Mouse (Mus musculus) embryonic facial prominence, embryonic 14.5 days (tissue): ENCODE results near the gene Olfr507. TPM values are rescaled to one million over a fixed set of nuclear protein-coding genes. Genes with fewer than 3 reads are reported as not detected.
"Not testable (repeated sequence)": the region's sequence is repeated elsewhere in the genome, so short reads cannot be mapped to it uniquely, and the experiment has no call there.

ENCODE experiments used
- ATAC-seq: fragments of 200-750 bp; cut with Nextera tagmentation; 2 replicates; pipeline ENCODE4 v1.8.0; 2017; ENCODE audit warnings: low read depth, moderate number of reproducible peaks, moderate TSS enrichment
- DNase-seq: peaks from one replicate; pipeline ENCODE4 v3.0.0-alpha.2; 2015; ENCODE audit warnings: low spot score
- H3K27ac ChIP-seq: fragments of 300-500 bp; sonication (generic); replicated peaks from 2 replicates; pipeline ENCODE4 v1.5.1; 2014; ENCODE audit warnings: low read depth, mild to moderate bottlenecking, low read length, moderate library complexity
- H3K27me3 ChIP-seq: fragments of 300-500 bp; sonication (generic); replicated peaks from 2 replicates; pipeline ENCODE4 v1.6.1; 2014; ENCODE audit warnings: low read length; ENCODE audit not compliant: control insufficient read depth, insufficient read depth
- H3K36me3 ChIP-seq: fragments of 300-500 bp; sonication (generic); 2 replicates; pipeline ENCODE4 v1.6.1; 2014; ENCODE audit warnings: low read length, mixed read lengths; ENCODE audit not compliant: control insufficient read depth, insufficient read depth
- H3K4me1 ChIP-seq: fragments of 300-500 bp; sonication (generic); 2 replicates; pipeline ENCODE4 v1.6.1; 2014; ENCODE audit warnings: antibody characterized with exemption, low read length; ENCODE audit not compliant: control insufficient read depth, insufficient read depth
- H3K4me2 ChIP-seq: fragments of 300-500 bp; sonication (generic); 2 replicates; pipeline ENCODE4 v1.6.1; 2014; ENCODE audit warnings: low read depth, mild to moderate bottlenecking, low read length, moderate library complexity, mixed read lengths
- H3K4me3 ChIP-seq: fragments of 300-500 bp; sonication (generic); 2 replicates; pipeline ENCODE4 v1.5.1; 2014; ENCODE audit warnings: low read depth, mild to moderate bottlenecking, low read length
- H3K9ac ChIP-seq: fragments of 300-500 bp; sonication (generic); 2 replicates; pipeline ENCODE4 v1.6.1; 2014; ENCODE audit warnings: low read depth, mild to moderate bottlenecking, low read length, moderate library complexity, mixed read lengths
- H3K9me3 ChIP-seq: fragments of 300-500 bp; sonication (generic); 2 replicates; pipeline ENCODE4 v1.6.1; 2016; ENCODE audit warnings: low read length; ENCODE audit not compliant: control insufficient read depth
- WGBS: fragments of 180-500 bp; shearing (Covaris S2); extraction: QIAGEN DNeasy Blood & Tissue Kit; methylation state at CpG from one replicate; pipeline ENCODE4 v1.1.7; 2014; 5-methylcytosine and 5-hydroxymethylcytosine counted together
- polyA plus RNA-seq: library from polyadenylated mRNA; unstranded; fragments of >200 nt; fragmentation: Nextera tagmentation; extraction: Ambion mirVana; gene quantifications from 2 replicates; pipeline ENCODE4 v1.2.1, GENCODE M21; 2014

Olfr507 gene
- not detected in 2 replicates for polyA plus RNA-seq

DNA sequence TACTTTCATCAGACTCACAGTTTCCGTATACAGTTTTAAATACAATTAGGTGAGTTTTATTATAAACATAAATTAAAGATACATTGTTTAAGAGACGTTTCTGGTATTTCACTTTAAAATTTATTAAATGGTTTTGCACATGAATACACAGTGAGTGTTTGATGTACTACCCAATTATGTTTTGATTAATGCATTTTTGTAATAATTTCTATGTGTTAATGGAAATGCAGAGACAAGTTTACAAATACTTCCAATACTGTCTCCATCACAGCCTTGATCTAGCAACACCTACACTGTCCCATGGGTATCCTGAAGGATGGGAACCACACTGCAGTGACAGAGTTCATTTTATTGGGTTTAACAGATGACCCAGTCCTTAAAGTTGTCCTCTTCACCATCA is at the start of gene Olfr507:
Olfr507 (plus strand) TSS at position 301 of the 400 bp plus-strand sequence.
- no peaks in the 10 kb centered on the region for H3K36me3 ChIP-seq
- H3K27ac ChIP-seq = no peak within 1 kb of the TSS
- H3K9me3 ChIP-seq = no peaks in the 10 kb centered on the region
- no peak within 1 kb of the TSS for H3K4me3 ChIP-seq
- WGBS = 73% methylated on average over 2 of the region's 2 CpGs
- H3K27me3 ChIP-seq = no peaks in the 10 kb centered on the region
- no peak within 1 kb of the TSS for H3K9ac ChIP-seq
- no peaks in the 10 kb centered on the region for H3K4me1 ChIP-seq
- ATAC-seq (no peak), DNase-seq (no peak)
- H3K4me2 ChIP-seq = no peak within 1 kb of the TSS

DNA sequence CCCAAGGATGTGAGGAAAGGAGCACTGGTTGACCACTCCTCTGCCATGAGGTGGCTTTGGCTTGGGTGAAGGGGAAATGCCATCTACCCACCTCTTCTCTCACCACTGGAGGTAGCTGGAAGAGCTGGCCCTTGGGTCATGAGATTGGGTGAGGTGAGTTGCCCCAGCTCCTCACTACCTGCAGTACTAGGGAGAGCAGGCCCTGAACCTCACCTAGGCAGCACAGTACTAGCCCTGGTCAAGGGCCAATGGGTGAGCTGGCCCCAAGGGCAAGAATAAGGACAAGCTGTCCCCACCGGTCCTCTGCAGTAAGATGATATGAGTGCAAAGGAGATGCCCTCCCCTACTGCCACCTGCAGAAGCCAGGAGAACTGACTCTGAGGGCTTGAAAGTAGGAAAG is 31.8 kb upstream of the Olfr507 start:
- DNase-seq (no peak), ATAC-seq (no peak)
- H3K9me3 ChIP-seq = no peaks in the 10 kb centered on the region
- H3K27me3 ChIP-seq = no peaks in the 10 kb centered on the region
- H3K9ac ChIP-seq = no peak overlapping the region
- no peaks in the 10 kb centered on the region for H3K4me1 ChIP-seq
- no peak overlapping the region for H3K4me3 ChIP-seq
- no peaks in the 10 kb centered on the region for H3K36me3 ChIP-seq
- 91% methylated on average over 1 of the region's 1 CpGs for WGBS
- no peak overlapping the region for H3K4me2 ChIP-seq
- H3K27ac ChIP-seq = no peak overlapping the region

DNA sequence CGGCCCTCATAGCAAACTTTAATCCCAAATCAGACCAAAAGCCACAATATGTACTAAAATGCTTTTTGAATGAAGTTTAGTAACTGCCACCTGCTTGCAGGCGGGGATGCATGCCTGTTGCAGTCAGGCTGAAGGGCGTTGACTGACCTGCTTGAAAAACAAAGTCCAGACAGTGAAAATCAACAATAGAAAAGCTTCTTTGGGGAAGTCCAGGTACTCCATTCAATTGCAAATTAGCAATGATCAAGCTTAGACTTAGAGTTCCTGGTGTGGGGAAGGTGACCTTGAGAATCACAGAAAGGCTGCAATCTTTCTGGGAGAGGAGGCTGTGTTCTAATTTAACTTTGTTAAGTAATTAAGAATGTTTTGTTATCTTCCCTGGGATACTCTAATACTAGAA is 19.7 kb upstream of the Olfr507 start:
- H3K4me2 ChIP-seq, DNase-seq, H3K27ac ChIP-seq, H3K27me3 ChIP-seq, H3K4me3 ChIP-seq, ATAC-seq, H3K36me3 ChIP-seq, H3K9me3 ChIP-seq, H3K4me1 ChIP-seq, H3K9ac ChIP-seq: not testable (repeated sequence)
- WGBS = 85% methylated on average over 3 of the region's 3 CpGs

DNA sequence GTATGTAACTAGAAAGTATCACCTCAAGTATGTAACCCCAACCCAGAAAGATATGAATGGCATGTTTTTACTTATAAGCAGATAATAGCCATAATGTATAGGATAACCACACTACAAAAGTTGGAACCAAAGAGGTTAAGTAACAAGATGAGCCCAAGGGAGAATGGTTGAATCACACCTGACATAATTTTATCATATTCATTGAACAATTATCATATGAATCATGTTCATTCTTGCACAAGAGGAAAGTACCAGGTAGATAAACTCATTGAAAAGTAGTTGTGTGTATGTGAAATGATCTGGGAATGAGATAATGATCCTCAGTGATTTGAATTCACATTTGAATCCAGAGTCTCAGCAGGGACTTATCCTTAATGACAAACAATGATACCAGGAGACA is 11.1 kb upstream of the Olfr507 start, which contains the start of gene Olfr506:
Olfr506 (plus strand) TSS at position 301 of the 400 bp plus-strand sequence.
- Histone ChIP-seq H3K9me3 (no peaks in the 10 kb centered on the region), H3K27ac (no peak within 1 kb of the TSS), H3K4me1 (no peaks in the 10 kb centered on the region), H3K4me3 (no peak within 1 kb of the TSS), H3K4me2 (no peak within 1 kb of the TSS), H3K27me3 (no peaks in the 10 kb centered on the region), H3K9ac (no peak within 1 kb of the TSS), H3K36me3 (no peaks in the 10 kb centered on the region)
- ATAC-seq (no peak), DNase-seq (no peak)

DNA sequence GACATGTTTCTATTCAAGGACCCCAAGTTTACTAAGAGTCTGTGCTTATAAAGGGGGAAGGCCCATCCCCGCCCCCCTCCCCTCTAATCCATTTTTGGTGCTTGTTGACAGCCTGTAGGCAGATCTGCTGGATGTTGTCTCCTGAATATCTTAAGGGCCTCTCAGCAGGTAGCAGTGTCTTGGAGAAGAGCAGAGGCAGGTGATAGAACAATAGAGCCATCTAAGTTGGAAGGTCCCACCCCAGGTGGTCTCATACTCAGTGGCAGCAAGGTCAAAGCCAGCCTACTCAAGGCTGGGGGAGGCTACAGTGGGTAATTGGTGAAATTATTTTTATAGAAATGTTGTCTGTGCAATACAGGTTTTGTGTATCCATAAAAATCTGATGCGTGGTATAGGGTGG is 7.5 kb upstream of the Olfr507 start:
- 86% methylated on average over 2 of the region's 2 CpGs for WGBS
- Histone ChIP-seq H3K27ac (no peak overlapping the region), H3K9ac (no peak overlapping the region), H3K27me3 (no peaks in the 10 kb centered on the region), H3K4me3 (no peak overlapping the region), H3K4me1 (no peaks in the 10 kb centered on the region), H3K36me3 (no peaks in the 10 kb centered on the region), H3K4me2 (no peak overlapping the region), H3K9me3 (no peaks in the 10 kb centered on the region)
- no peak for ATAC-seq
- no peak for DNase-seq

DNA sequence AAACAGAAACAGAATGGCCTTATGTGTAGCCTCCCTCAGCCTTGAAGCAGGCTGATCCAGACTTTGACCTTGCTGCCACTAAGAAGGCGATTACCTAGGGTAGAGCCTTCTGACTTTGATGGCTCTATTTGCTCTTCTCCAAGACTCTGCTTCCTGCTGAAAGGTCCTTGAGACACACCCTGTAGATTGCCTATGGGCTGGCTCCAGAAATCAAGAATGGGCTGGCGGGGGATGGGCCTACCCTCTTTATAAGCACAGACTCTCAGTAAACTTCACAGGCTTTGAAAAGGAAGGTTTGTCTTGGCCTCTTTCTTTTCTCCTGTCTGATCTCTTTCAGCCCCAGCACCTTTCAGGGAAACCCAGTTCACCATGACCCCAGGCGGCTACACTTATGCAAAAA is 4.8 kb upstream of the Olfr507 start:
- not testable (repeated sequence) for H3K27me3 ChIP-seq, DNase-seq, H3K27ac ChIP-seq, H3K9ac ChIP-seq, H3K4me1 ChIP-seq, H3K4me2 ChIP-seq, H3K36me3 ChIP-seq, ATAC-seq, H3K4me3 ChIP-seq, H3K9me3 ChIP-seq
- 75% methylated on average over 3 of the region's 3 CpGs for WGBS

DNA sequence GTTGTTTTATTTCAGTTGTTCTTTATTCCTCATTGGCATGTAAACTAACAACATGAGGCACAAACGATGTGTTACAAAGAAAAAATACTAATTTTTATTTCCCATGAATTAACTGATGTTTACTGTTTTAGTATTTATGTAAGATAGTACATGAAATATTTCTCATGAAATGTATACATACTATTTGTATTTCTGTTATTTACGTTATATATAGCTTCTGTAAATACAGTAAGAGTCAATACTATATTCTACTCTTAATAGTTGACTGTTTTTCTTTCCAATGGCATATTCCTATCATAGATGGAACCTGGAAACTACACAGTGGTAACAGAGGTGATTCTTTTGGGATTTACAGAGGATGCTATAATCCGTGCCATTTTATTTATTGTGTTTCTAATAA is 8.1 kb downstream of the Olfr507 start, which contains the start of gene Olfr508:
Olfr508 (plus strand) TSS at position 301 of the 400 bp plus-strand sequence.
- no peaks in the 10 kb centered on the region for H3K27me3 ChIP-seq
- ATAC-seq (no peak), DNase-seq (no peak)
- H3K27ac ChIP-seq = no peak within 1 kb of the TSS
- 83% methylated on average over 3 of the region's 3 CpGs for WGBS
- H3K9me3 ChIP-seq = no peaks in the 10 kb centered on the region
- H3K4me1 ChIP-seq = no peaks in the 10 kb centered on the region
- no peak within 1 kb of the TSS for H3K9ac ChIP-seq
- no peaks in the 10 kb centered on the region for H3K36me3 ChIP-seq
- no peak within 1 kb of the TSS for H3K4me3 ChIP-seq
- no peak within 1 kb of the TSS for H3K4me2 ChIP-seq

DNA sequence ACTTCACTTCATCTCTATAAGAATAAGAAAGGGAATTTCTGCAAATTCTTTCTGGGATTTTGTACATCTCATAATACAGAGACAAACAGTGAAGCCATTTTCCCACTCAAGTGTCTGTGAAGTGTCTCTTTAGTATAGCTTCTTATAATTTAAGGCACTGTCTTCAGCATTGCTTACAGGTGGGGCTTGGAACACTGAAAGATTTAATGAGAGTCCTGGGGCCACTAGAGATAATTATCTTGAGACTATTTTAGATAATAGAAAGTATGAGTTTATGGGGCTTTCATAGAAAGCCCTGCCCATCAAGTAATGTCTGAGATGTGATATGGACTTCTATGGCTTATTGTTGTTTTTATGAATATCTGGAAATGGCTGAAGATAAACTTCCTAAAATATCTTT is 30.2 kb downstream of the Olfr507 start, which contains the start of gene Olfr509:
Olfr509 (minus strand) TSS at position 101 of the 400 bp plus-strand sequence.
- ATAC-seq (no peak), DNase-seq (no peak)
- Histone ChIP-seq H3K9ac (no peak within 1 kb of the TSS), H3K9me3 (0 out of 2 replicates have a peak, but pooled peaks cover 4% of the 10 kb centered on the region), H3K4me1 (no peaks in the 10 kb centered on the region), H3K36me3 (no peaks in the 10 kb centered on the region), H3K27ac (no peak within 1 kb of the TSS), H3K27me3 (no peaks in the 10 kb centered on the region), H3K4me2 (no peak within 1 kb of the TSS), H3K4me3 (no peak within 1 kb of the TSS)

DNA sequence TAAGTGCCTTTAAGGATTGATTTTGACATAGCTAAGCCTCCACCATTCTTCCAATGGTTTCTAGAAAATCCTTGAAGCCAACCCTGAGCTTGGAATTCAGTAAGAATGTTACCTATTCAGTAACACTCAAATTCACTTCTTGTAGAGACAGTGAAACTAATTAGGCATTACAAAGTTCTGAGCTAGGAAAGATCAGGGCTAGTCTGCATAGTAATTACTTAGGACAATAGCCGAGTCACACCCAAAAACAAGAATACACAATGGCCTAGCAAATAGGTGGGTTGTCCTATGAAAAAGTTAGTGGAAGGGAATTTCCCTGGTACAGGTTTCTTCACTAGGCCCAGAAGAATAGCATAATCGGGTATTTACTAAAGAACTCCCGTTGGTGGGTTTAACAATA is 40.8 kb downstream of the Olfr507 start:
- Histone ChIP-seq H3K36me3 (no peaks in the 10 kb centered on the region), H3K9me3 (no peaks in the 10 kb centered on the region), H3K27me3 (no peaks in the 10 kb centered on the region), H3K4me1 (no peaks in the 10 kb centered on the region), H3K4me2 (no peak overlapping the region), H3K4me3 (no peak overlapping the region), H3K9ac (no peak overlapping the region), H3K27ac (no peak overlapping the region)
- DNase-seq (no peak), ATAC-seq (no peak)
- 84% methylated on average over 3 of the region's 3 CpGs for WGBS
